Mouse (Mus musculus) spleen, adult 2 months (tissue): ENCODE data around the gene Cog1. TPM values are rescaled to one million over a fixed set of nuclear protein-coding genes. Genes with fewer than 3 reads are reported as not detected.

Experiments used
- DNase-seq, 2 experiments: peaks; one replicate each; pipeline versions ENCODE4 v3.0.0 to v3.0.0-alpha.2; 2012 to 2021; ENCODE audit warnings: low spot score in 2 of 2, low read depth in 1 of 2
- H3K27ac ChIP-seq: fragments of 200-500 bp; 2 replicates; pipeline ENCODE4 v1.5.1; 2012; ENCODE audit warnings: low read length, inconsistent platforms; ENCODE audit not compliant: insufficient read depth
- H3K27me3 ChIP-seq: fragments of 200-500 bp; 2 replicates; pipeline ENCODE4 v1.6.1; 2012; ENCODE audit warnings: mild to moderate bottlenecking, moderate library complexity, low read length, inconsistent platforms; ENCODE audit not compliant: control insufficient read depth, insufficient read depth
- H3K36me3 ChIP-seq: fragments of 200-500 bp; 2 replicates; pipeline ENCODE4 v1.6.1; 2012; ENCODE audit warnings: mild to moderate bottlenecking, low read length, inconsistent platforms; ENCODE audit not compliant: control insufficient read depth, insufficient read depth
- H3K4me1 ChIP-seq: fragments of 200-500 bp; 2 replicates; pipeline ENCODE4 v1.6.1; 2011; ENCODE audit warnings: inconsistent platforms; ENCODE audit not compliant: control insufficient read depth, insufficient read depth, insufficient read length
- H3K4me3 ChIP-seq: fragments of 200-500 bp; 2 replicates; pipeline ENCODE4 v1.5.1; 2011; ENCODE audit warnings: mild to moderate bottlenecking, inconsistent platforms; ENCODE audit not compliant: insufficient read depth, insufficient read length; ENCODE audit errors: extremely low read depth
- CTCF ChIP-seq: fragments of 200-500 bp; IDR thresholded peaks from 2 replicates; pipeline ENCODE4 v1.5.1; 2011; ENCODE audit warnings: mild to moderate bottlenecking, inconsistent platforms; ENCODE audit not compliant: insufficient read depth, insufficient read length, insufficient replicate concordance; ENCODE audit errors: extremely low read depth
- POLR2A ChIP-seq: fragments of 200-500 bp; IDR thresholded peaks from 2 replicates; pipeline ENCODE4 v1.6.1; 2011; ENCODE audit warnings: low read depth, low read length, inconsistent platforms
- WGBS: fragments of 180-500 bp; shearing (Covaris S2); methylation state at CpG from one replicate; pipeline ENCODE4 v1.1.7; 2018; 5-methylcytosine and 5-hydroxymethylcytosine counted together
- polyA plus RNA-seq: library from polyadenylated mRNA; depleted of rRNA; stranded (reverse); fragments of >200 nt; gene quantifications from 2 replicates; pipeline ENCODE4 v1.2.3, GENCODE M21; 2012

Cog1 gene
- polyA plus RNA-seq, 1 experiment, result 33.7 TPM

GRCm38 (mm10) chr11:113666205-113666604 is 17.2 kb downstream of the Cog1 start:
- no peak for DNase-seq
- Histone ChIP-seq H3K36me3 (peaks cover 16% of the 10 kb centered on the region), H3K27ac (no peak overlapping the region), H3K27me3 (no peaks in the 10 kb centered on the region), H3K4me3 (no peak overlapping the region), H3K4me1 (peaks cover 2% of the 10 kb centered on the region; the same call in 1 of the 2 replicates)
- TF ChIP-seq POLR2A, result no peak
- TF ChIP-seq CTCF, result no peak
- 78% methylated on average over 6 of the region's 6 CpGs for WGBS

GRCm38 (mm10) chr11:113666648-113667047 is 17.7 kb downstream of the Cog1 start:
- 45% methylated on average over 10 of the region's 10 CpGs for WGBS
- DNase-seq, result no peak
- Histone ChIP-seq H3K36me3 (peaks cover 16% of the 10 kb centered on the region), H3K4me1 (peaks cover 2% of the 10 kb centered on the region; the same call in 1 of the 2 replicates), H3K27me3 (no peaks in the 10 kb centered on the region), H3K4me3 (no peak overlapping the region), H3K27ac (no peak overlapping the region)
- no peak for TF ChIP-seq POLR2A
- no peak for TF ChIP-seq CTCF

- no peak for DNase-seq
- Histone ChIP-seq H3K4me3 (no peak overlapping the region), H3K36me3 (peaks cover 13% of the 10 kb centered on the region), H3K27ac (no peak overlapping the region), H3K27me3 (no peaks in the 10 kb centered on the region), H3K4me1 (peaks cover 2% of the 10 kb centered on the region; the same call in 1 of the 2 replicates)
- TF ChIP-seq POLR2A (no peak), CTCF (no peak)
- WGBS, result 95% methylated on average over 2 of the region's 2 CpGs
Measured at GRCm38 (mm10) chr11:113667122-113667521, 18.2 kb downstream of the Cog1 start.

GRCm38 (mm10) chr11:113667704-113668103 is 18.7 kb downstream of the Cog1 start:
- peaks cover 2% of the 10 kb centered on the region; the same call in 1 of the 2 replicates for H3K4me1 ChIP-seq
- DNase-seq, result no peak
- no peak overlapping the region for H3K27ac ChIP-seq
- 85% methylated on average over 4 of the region's 4 CpGs for WGBS
- H3K36me3 ChIP-seq, result peaks cover 13% of the 10 kb centered on the region
- no peaks in the 10 kb centered on the region for H3K27me3 ChIP-seq
- no peak overlapping the region for H3K4me3 ChIP-seq
- no peak for TF ChIP-seq POLR2A
- TF ChIP-seq CTCF, result no peak

- H3K36me3 ChIP-seq, result peaks cover 9% of the 10 kb centered on the region
- TF ChIP-seq POLR2A, result no peak
- no peaks in the 10 kb centered on the region for H3K27me3 ChIP-seq
- no peak for DNase-seq
- peaks cover 2% of the 10 kb centered on the region; the same call in 1 of the 2 replicates for H3K4me1 ChIP-seq
- no peak overlapping the region for H3K4me3 ChIP-seq
- no peak overlapping the region for H3K27ac ChIP-seq
- 82% methylated on average over 5 of the region's 5 CpGs for WGBS
Measured at GRCm38 (mm10) chr11:113668857-113669256, 19.9 kb downstream of the Cog1 start.

- Histone ChIP-seq H3K27me3 (no peaks in the 10 kb centered on the region), H3K4me1 (peaks cover 2% of the 10 kb centered on the region; the same call in 1 of the 2 replicates), H3K27ac (no peak overlapping the region), H3K4me3 (no peak overlapping the region), H3K36me3 (peaks cover 11% of the 10 kb centered on the region)
- WGBS, result 83% methylated on average over 4 of the region's 4 CpGs
- TF ChIP-seq CTCF, result no peak
- DNase-seq, result no peak
Measured at GRCm38 (mm10) chr11:113669711-113670110, 20.7 kb downstream of the Cog1 start.

GRCm38 (mm10) chr11:113673614-113674013 is 24.6 kb downstream of the Cog1 start:
- H3K4me1 ChIP-seq, result 0 out of 2 replicates have a peak, but pooled peaks cover 2% of the 10 kb centered on the region
- TF ChIP-seq POLR2A (no peak), CTCF (no peak)
- no peak overlapping the region for H3K27ac ChIP-seq
- H3K36me3 ChIP-seq, result peaks cover 16% of the 10 kb centered on the region
- DNase-seq, result no peak
- 92% methylated on average over 4 of the region's 4 CpGs for WGBS
- H3K4me3 ChIP-seq, result no peak overlapping the region
- no peaks in the 10 kb centered on the region for H3K27me3 ChIP-seq
